9 mouse cellular contexts compared by ENCODE assay signal in the genomic region with DNA sequence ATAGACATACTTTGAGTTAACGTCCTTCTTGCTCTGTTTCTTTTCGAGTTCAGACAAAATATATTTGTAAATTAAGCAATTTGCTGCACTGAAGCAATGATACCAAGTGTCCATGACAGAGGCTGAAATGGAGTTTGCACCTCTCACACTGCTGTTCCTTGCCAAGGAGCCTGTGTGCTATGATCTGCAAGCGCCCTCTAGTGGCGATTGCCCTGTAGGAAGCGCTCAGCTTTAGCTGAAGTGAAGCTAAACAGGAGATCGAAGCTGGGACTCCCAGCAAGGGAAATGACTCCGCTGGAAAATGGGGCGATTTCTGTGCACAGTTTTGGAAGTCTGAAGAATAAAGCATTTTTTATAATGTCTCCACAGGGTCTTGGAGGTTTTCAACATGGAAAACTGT.
A peak's percentile ranks its signal among the peaks of the same experiment; 100 is the strongest.
DNase-seq lines count a peak whose midpoint lies in the region; ATAC-seq and TF ChIP-seq lines count a peak whose summit lies in the region.
"Had no signal": no experiment of that assay in that cellular context is flagged by ENCODE, and none has a peak within 500 bp of the region (broad histone marks: within the 10 kb centered on the region; RNA-seq: fewer than 3 reads in every experiment).

No protein-coding gene starts in this region.

- intact Hi-C loops in heart, postnatal 36 days (cut with DNase I) = loop anchor here (2.0 to 5.0 kb wide), 2 partner anchors 397 to 640 kb away; no protein-coding TSS in a partner anchor

- DNase-seq in ES-CJ7 (ENCODE audit: low read depth, low spot score) = peak; percentile 90
- DNase-seq in c-Kit-negative CD71-positive TER-119-positive erythroid progenitor cells, embryonic 14.5 days (ENCODE audit: low read depth, low spot score) = peak; percentile 19
- DNase-seq in heart, postnatal 36 days = peak; percentile 57 to 73
- peak; percentile 46 for DNase-seq in large intestine, adult 2 months (ENCODE audit: low read depth, low spot score)
- DNase-seq in lung, embryonic 14.5 days = peak; percentile 97
- peak; percentile 61 for DNase-seq in ovary, postnatal 14 days (ENCODE audit: low spot score)
- peak; percentile 75 for DNase-seq in thymus, postnatal 4 days

- peak; percentile 99 for TF ChIP-seq CTCF in lung, embryonic 14.5 days (IDR thresholded peaks at IDR 0.05; ENCODE audit: low read depth)

- no peak overlapping the region for H3K9ac ChIP-seq in forebrain, embryonic 12.5 days
- no peak overlapping the region for H3K9ac ChIP-seq in lung, embryonic 14.5 days
- H3K9ac ChIP-seq: heart, embryonic 13.5 days had no signal

- H3K36me3 ChIP-seq in forebrain, embryonic 12.5 days (replicated peaks) = no peaks in the 10 kb centered on the region
- H3K36me3 ChIP-seq in lung, embryonic 14.5 days (ENCODE audit: insufficient read depth) = no peaks in the 10 kb centered on the region
- H3K36me3 ChIP-seq: heart, embryonic 13.5 days had no signal

- no peak overlapping the region for H3K4me2 ChIP-seq in forebrain, embryonic 12.5 days
- H3K4me2 ChIP-seq in lung, embryonic 14.5 days = no peak overlapping the region
- H3K4me2 ChIP-seq: heart, embryonic 13.5 days had no signal

- H3K27me3 ChIP-seq in forebrain, embryonic 12.5 days = no peaks in the 10 kb centered on the region
- no peaks in the 10 kb centered on the region for H3K27me3 ChIP-seq in lung, embryonic 14.5 days (ENCODE audit: insufficient read depth, low read length)
- H3K27me3 ChIP-seq: heart, embryonic 13.5 days had no signal

- peak; percentile 83 for ATAC-seq in forebrain, embryonic 12.5 days (ENCODE audit: low FRiP score)
- peak; percentile 89; the same call in 1 of the 2 replicates for ATAC-seq in lung, embryonic 14.5 days (ENCODE audit: insufficient read depth)

- H3K4me3 ChIP-seq in forebrain, embryonic 12.5 days (replicated peaks) = no peak overlapping the region
- no peak overlapping the region for H3K4me3 ChIP-seq in lung, embryonic 14.5 days (ENCODE audit: low read depth, low read length)
- H3K4me3 ChIP-seq: heart, embryonic 13.5 days had no signal

- H3K27ac ChIP-seq in forebrain, embryonic 12.5 days = no peak overlapping the region
- no peak overlapping the region for H3K27ac ChIP-seq in lung, embryonic 14.5 days (ENCODE audit: low read depth)
- H3K27ac ChIP-seq: heart, embryonic 13.5 days had no signal

- H3K9me3 ChIP-seq in forebrain, embryonic 12.5 days = no peaks in the 10 kb centered on the region
- no peaks in the 10 kb centered on the region for H3K9me3 ChIP-seq in lung, embryonic 14.5 days (ENCODE audit: low read depth, low read length)
- H3K9me3 ChIP-seq: heart, embryonic 13.5 days had no signal

- WGBS in forebrain, embryonic 12.5 days = 3% methylated on average over 8 of the region's 8 CpGs
- 3% methylated on average over 8 of the region's 8 CpGs for WGBS in large intestine, adult 2 months
- 5% methylated on average over 8 of the region's 8 CpGs for WGBS in lung, embryonic 14.5 days

- H3K4me1 ChIP-seq in forebrain, embryonic 12.5 days = no peaks in the 10 kb centered on the region
- no peaks in the 10 kb centered on the region for H3K4me1 ChIP-seq in lung, embryonic 14.5 days (ENCODE audit: insufficient read depth)
- H3K4me1 ChIP-seq: heart, embryonic 13.5 days had no signal

Comparison
In these comparisons a context has a peak if more than half of its experiments do, and no peak if none do; other contexts are left out.
1. DNase-seq: peak in every context shown above with its lines; median percentile 97 in lung, embryonic 14.5 days; 90 in ES-CJ7; 75 in thymus, postnatal 4 days; 65 in heart, postnatal 36 days; 61 in ovary, postnatal 14 days; 46 in large intestine, adult 2 months; 19 in c-Kit-negative CD71-positive TER-119-positive erythroid progenitor cells, embryonic 14.5 days.